Mouse (Mus musculus) spleen, adult 2 months (tissue): Measurements from ENCODE around the gene Doc2g.

Source experiments
- CTCF ChIP-seq: fragments of 200-500 bp; IDR thresholded peaks from 2 replicates; pipeline ENCODE4 v1.5.1; 2011; ENCODE audit warnings: mild to moderate bottlenecking, inconsistent platforms; ENCODE audit not compliant: insufficient read depth, insufficient read length, insufficient replicate concordance; ENCODE audit errors: extremely low read depth
- POLR2A ChIP-seq: fragments of 200-500 bp; IDR thresholded peaks from 2 replicates; pipeline ENCODE4 v1.6.1; 2011; ENCODE audit warnings: low read depth, low read length, inconsistent platforms

GRCm38 (mm10) chr19:4012432-4013022, 9.4 kb downstream of the Doc2g start, which contains the start of gene Ndufv1:
- TF ChIP-seq CTCF: peak; percentile 11; the same call in 1 of the 2 replicates
- peak; percentile 72 for TF ChIP-seq POLR2A
